Mouse (Mus musculus) cerebellum, adult 2 months (tissue): Measurements from ENCODE around the gene Guca1a.

Source experiments
- CTCF ChIP-seq: fragments of 200-500 bp; IDR thresholded peaks from 2 replicates; pipeline ENCODE4 v1.5.1; 2011; ENCODE audit warnings: low read depth, mild to moderate bottlenecking, control low read depth, low read length, moderate library complexity, borderline replicate concordance; ENCODE audit not compliant: insufficient read depth
- POLR2A ChIP-seq: fragments of 200-500 bp; IDR thresholded peaks from 2 replicates; pipeline ENCODE4 v1.6.1; 2011; ENCODE audit warnings: low read length, control low read depth, borderline replicate concordance; ENCODE audit not compliant: insufficient read depth

- TF ChIP-seq CTCF = no peak
- no peak for TF ChIP-seq POLR2A
These were observed 46.2 kb upstream of the Guca1a start for GRCm38 (mm10) chr17:47446561-47446960.
